Mouse (Mus musculus) left cerebral cortex, adult 11 months (tissue): ENCODE measurements at regions not wholly inside any gene's neighbourhood (a gene's known extent, or its start where the extent isn't known, plus 50 kb on each side); places are given as distances from the start of the nearest gene placed in this dataset.
A peak's percentile ranks its signal among the peaks of the same experiment; 100 is the strongest.

Source experiments
- DNase-seq: peaks from one replicate; pipeline ENCODE4 v3.0.0; 2022; ENCODE audit warnings: low spot score

GRCm38 (mm10) chr3:58153141-58153540 lies 261.4 kb upstream of the Tsc22d2 start:
- DNase-seq = no peak

GRCm38 (mm10) chr3:58153874-58154756 lies 260.4 kb upstream of the Tsc22d2 start:
- DNase-seq = no peak

GRCm38 (mm10) chr3:58159384-58159783 lies 255.1 kb upstream of the Tsc22d2 start:
- DNase-seq = no peak

GRCm38 (mm10) chr3:58162238-58162637 lies 252.3 kb upstream of the Tsc22d2 start:
- no peak for DNase-seq

- peak; percentile 62 for DNase-seq
Observed at GRCm38 (mm10) chr3:58163806-58164205, 250.7 kb upstream of the Tsc22d2 start.

GRCm38 (mm10) chr3:58166628-58167027 lies 247.9 kb upstream of the Tsc22d2 start:
- no peak for DNase-seq

GRCm38 (mm10) chr3:58167121-58167520 lies 247.4 kb upstream of the Tsc22d2 start:
- DNase-seq = no peak

- DNase-seq = no peak
Observed at GRCm38 (mm10) chr3:58167761-58168290, 246.7 kb upstream of the Tsc22d2 start.

GRCm38 (mm10) chr3:58168522-58169185 lies 245.9 kb upstream of the Tsc22d2 start:
- DNase-seq = no peak

- no peak for DNase-seq
Observed at GRCm38 (mm10) chr3:58169786-58170185, 244.7 kb upstream of the Tsc22d2 start.

GRCm38 (mm10) chr3:58172096-58172495 lies 242.4 kb upstream of the Tsc22d2 start:
- DNase-seq = no peak

GRCm38 (mm10) chr3:58173821-58174220 lies 240.7 kb upstream of the Tsc22d2 start:
- DNase-seq = no peak

- no peak for DNase-seq
Observed at GRCm38 (mm10) chr3:58181715-58182114, 232.8 kb upstream of the Tsc22d2 start.

- no peak for DNase-seq
Observed at GRCm38 (mm10) chr3:58182299-58182698, 232.2 kb upstream of the Tsc22d2 start.

GRCm38 (mm10) chr3:58183279-58183678 lies 231.2 kb upstream of the Tsc22d2 start:
- DNase-seq = no peak

- no peak for DNase-seq
Observed at GRCm38 (mm10) chr3:58200462-58200861, 214.1 kb upstream of the Tsc22d2 start.

- DNase-seq = no peak
Observed at GRCm38 (mm10) chr3:58202816-58203215, 211.7 kb upstream of the Tsc22d2 start.

GRCm38 (mm10) chr3:58203806-58204205 lies 210.7 kb upstream of the Tsc22d2 start:
- no peak for DNase-seq

- DNase-seq = no peak
Observed at GRCm38 (mm10) chr3:58205526-58205925, 209.0 kb upstream of the Tsc22d2 start.

- DNase-seq = no peak
Observed at GRCm38 (mm10) chr3:58206776-58207398, 207.6 kb upstream of the Tsc22d2 start.

- no peak for DNase-seq
Observed at GRCm38 (mm10) chr3:58211016-58211415, 203.5 kb upstream of the Tsc22d2 start.

GRCm38 (mm10) chr3:58224696-58225095 lies 189.8 kb upstream of the Tsc22d2 start:
- no peak for DNase-seq
